Mouse (Mus musculus): ENCODE data around the gene Ppp2r5e. TPM values are rescaled to one million over a fixed set of nuclear protein-coding genes. Genes with fewer than 3 reads are reported as not detected.
"Not testable (repeated sequence)": the region's sequence is repeated elsewhere in the genome, so short reads cannot be mapped to it uniquely, and the experiment has no call there.

The Ppp2r5e gene
- polyA plus RNA-seq, 1 experiment from 2014 or later = 6.5 TPM

- H3K36me3 ChIP-seq (replicated peaks; ENCODE audit: insufficient read depth, low read length) = peaks cover 29% of the 10 kb centered on the region
- ATAC-seq = no peak; the same call in 1 of the 2 replicates
- DNase-seq = no peak
- H3K27ac ChIP-seq (ENCODE audit: low read depth) = no peak overlapping the region
- H3K9ac ChIP-seq (replicated peaks) = no peak overlapping the region
- no peaks in the 10 kb centered on the region for H3K9me3 ChIP-seq (ENCODE audit: low read length)
- TF ChIP-seq EP300 (IDR thresholded peaks at IDR 0.05; ENCODE audit: low read depth) (no peak), CTCF (IDR thresholded peaks at IDR 0.05; ENCODE audit: low read depth) (peak; percentile 48; the same call in 1 of the 2 replicates)
- H3K4me2 ChIP-seq (ENCODE audit: low read depth, low read length) = no peak overlapping the region
- H3K4me3 ChIP-seq (ENCODE audit: low read depth, low read length) = no peak overlapping the region
- 47% methylated on average over 6 of the region's 6 CpGs for WGBS (ENCODE audit: insufficient replicate concordance)
- H3K27me3 ChIP-seq (ENCODE audit: insufficient read depth, low read length) = no peaks in the 10 kb centered on the region
- 0 out of 2 replicates have a peak, but pooled peaks cover 3% of the 10 kb centered on the region for H3K4me1 ChIP-seq (ENCODE audit: insufficient read depth)
Observed at GRCm38 (mm10) chr12:75449475-75449966, 146.5 kb downstream of the Ppp2r5e start.

GRCm38 (mm10) chr12:75448921-75449320, 147.1 kb downstream of the Ppp2r5e start:
- Histone ChIP-seq H3K9ac (replicated peaks) (no peak overlapping the region), H3K9me3 (ENCODE audit: low read length) (no peaks in the 10 kb centered on the region), H3K27ac (ENCODE audit: low read depth) (no peak overlapping the region), H3K36me3 (replicated peaks; ENCODE audit: insufficient read depth, low read length) (peaks cover 28% of the 10 kb centered on the region), H3K4me2 (ENCODE audit: low read depth, low read length) (no peak overlapping the region), H3K4me1 (ENCODE audit: insufficient read depth) (0 out of 2 replicates have a peak, but pooled peaks cover 3% of the 10 kb centered on the region), H3K4me3 (ENCODE audit: low read depth, low read length) (no peak overlapping the region), H3K27me3 (ENCODE audit: insufficient read depth, low read length) (no peaks in the 10 kb centered on the region)
- DNase-seq = peak; percentile 34
- TF ChIP-seq EP300 (IDR thresholded peaks at IDR 0.05; ENCODE audit: low read depth) = no peak
- TF ChIP-seq CTCF (IDR thresholded peaks at IDR 0.05; ENCODE audit: low read depth) = no peak
- no peak for ATAC-seq
- WGBS (ENCODE audit: insufficient replicate concordance) = 62% methylated on average over 5 of the region's 5 CpGs

- DNase-seq = no peak
- no peak for TF ChIP-seq CTCF (IDR thresholded peaks at IDR 0.05; ENCODE audit: low read depth)
- no peak for TF ChIP-seq EP300 (IDR thresholded peaks at IDR 0.05; ENCODE audit: low read depth)
- no peaks in the 10 kb centered on the region for H3K27me3 ChIP-seq (ENCODE audit: insufficient read depth, low read length)
- H3K4me2 ChIP-seq (ENCODE audit: low read depth, low read length) = no peak overlapping the region
- peaks cover 8% of the 10 kb centered on the region for H3K36me3 ChIP-seq (replicated peaks; ENCODE audit: insufficient read depth, low read length)
- ATAC-seq = no peak
- WGBS (ENCODE audit: insufficient replicate concordance) = 67% methylated on average over 7 of the region's 7 CpGs
- H3K27ac ChIP-seq (ENCODE audit: low read depth) = no peak overlapping the region
- H3K9ac ChIP-seq (replicated peaks) = no peak overlapping the region
- no peaks in the 10 kb centered on the region for H3K9me3 ChIP-seq (ENCODE audit: low read length)
- H3K4me3 ChIP-seq (ENCODE audit: low read depth, low read length) = no peak overlapping the region
- H3K4me1 ChIP-seq (ENCODE audit: insufficient read depth) = 0 out of 2 replicates have a peak, but pooled peaks cover 3% of the 10 kb centered on the region
Observed at GRCm38 (mm10) chr12:75446245-75446644, 149.8 kb downstream of the Ppp2r5e start.

GRCm38 (mm10) chr12:75432400-75432799, 163.6 kb downstream of the Ppp2r5e start:
- ATAC-seq = not testable (repeated sequence)

GRCm38 (mm10) chr12:75429685-75430396, 166.2 kb downstream of the Ppp2r5e start:
- Histone ChIP-seq H3K9me3 (ENCODE audit: low read length) (no peaks in the 10 kb centered on the region), H3K4me1 (ENCODE audit: insufficient read depth) (no peaks in the 10 kb centered on the region), H3K36me3 (replicated peaks; ENCODE audit: insufficient read depth, low read length) (no peaks in the 10 kb centered on the region), H3K4me3 (ENCODE audit: low read depth, low read length) (no peak overlapping the region), H3K4me2 (ENCODE audit: low read depth, low read length) (no peak overlapping the region), H3K27me3 (ENCODE audit: insufficient read depth, low read length) (no peaks in the 10 kb centered on the region), H3K9ac (replicated peaks) (no peak overlapping the region), H3K27ac (ENCODE audit: low read depth) (no peak overlapping the region)
- WGBS (ENCODE audit: insufficient replicate concordance) = 57% methylated on average over 1 of the region's 1 CpGs
- no peak for ATAC-seq
- DNase-seq = no peak
- TF ChIP-seq EP300 (IDR thresholded peaks at IDR 0.05; ENCODE audit: low read depth) = no peak
- no peak for TF ChIP-seq CTCF (IDR thresholded peaks at IDR 0.05; ENCODE audit: low read depth)

More at GRCm38 (mm10) chr12:75432400-75432799, 163.6 kb downstream of the Ppp2r5e start:
- H3K9ac ChIP-seq (replicated peaks); H3K4me2 ChIP-seq (ENCODE audit: low read depth, low read length); H3K9me3 ChIP-seq (ENCODE audit: low read length); H3K27ac ChIP-seq (ENCODE audit: low read depth); DNase-seq; H3K36me3 ChIP-seq (replicated peaks; ENCODE audit: insufficient read depth, low read length); H3K4me1 ChIP-seq (ENCODE audit: insufficient read depth); H3K27me3 ChIP-seq (ENCODE audit: insufficient read depth, low read length); H3K4me3 ChIP-seq (ENCODE audit: low read depth, low read length): not testable (repeated sequence)
- 68% methylated on average over 6 of the region's 6 CpGs for WGBS (ENCODE audit: insufficient replicate concordance)

- Histone ChIP-seq H3K27me3 (ENCODE audit: insufficient read depth, low read length) (no peaks in the 10 kb centered on the region), H3K4me3 (ENCODE audit: low read depth, low read length) (no peak overlapping the region), H3K4me2 (ENCODE audit: low read depth, low read length) (no peak overlapping the region), H3K4me1 (ENCODE audit: insufficient read depth) (no peaks in the 10 kb centered on the region), H3K9me3 (ENCODE audit: low read length) (no peaks in the 10 kb centered on the region), H3K36me3 (replicated peaks; ENCODE audit: insufficient read depth, low read length) (no peaks in the 10 kb centered on the region), H3K27ac (ENCODE audit: low read depth) (no peak overlapping the region), H3K9ac (replicated peaks) (no peak overlapping the region)
- DNase-seq (no peak), ATAC-seq (no peak)
- WGBS (ENCODE audit: insufficient replicate concordance) = 76% methylated on average over 6 of the region's 6 CpGs
- TF ChIP-seq EP300 (IDR thresholded peaks at IDR 0.05; ENCODE audit: low read depth) (no peak), CTCF (IDR thresholded peaks at IDR 0.05; ENCODE audit: low read depth) (no peak)
Observed at GRCm38 (mm10) chr12:75428719-75429118, 167.3 kb downstream of the Ppp2r5e start.
